Mouse (Mus musculus): ENCODE results near the gene Nck2. TPM values are rescaled to one million over a fixed set of nuclear protein-coding genes. Genes with fewer than 3 reads are reported as not detected.

Gene Nck2
- total RNA-seq, 2 experiments from 2014 or later = 55.6 to 56.3 TPM

- peak in 1 of 2 experiments; percentile 39 for DNase-seq (ENCODE audit: low spot score in 2 of 2)
- no peak overlapping the region for H3K27ac ChIP-seq
- no peak overlapping the region for H3K4me3 ChIP-seq
- no peak for TF ChIP-seq CTCF (conservative IDR thresholded peaks at IDR 0.05)
These were observed 117.8 kb downstream of the Nck2 start for GRCm38 (mm10) chr1:43562002-43562666.

- Histone ChIP-seq H3K4me3 (no peak overlapping the region), H3K27ac (no peak overlapping the region; the same call in 1 of the 2 replicates)
- TF ChIP-seq CTCF (conservative IDR thresholded peaks at IDR 0.05) = no peak
- no peak for DNase-seq (ENCODE audit: low spot score in 2 of 2)
These were observed 120.9 kb downstream of the Nck2 start for GRCm38 (mm10) chr1:43565260-43565659.

DNA sequence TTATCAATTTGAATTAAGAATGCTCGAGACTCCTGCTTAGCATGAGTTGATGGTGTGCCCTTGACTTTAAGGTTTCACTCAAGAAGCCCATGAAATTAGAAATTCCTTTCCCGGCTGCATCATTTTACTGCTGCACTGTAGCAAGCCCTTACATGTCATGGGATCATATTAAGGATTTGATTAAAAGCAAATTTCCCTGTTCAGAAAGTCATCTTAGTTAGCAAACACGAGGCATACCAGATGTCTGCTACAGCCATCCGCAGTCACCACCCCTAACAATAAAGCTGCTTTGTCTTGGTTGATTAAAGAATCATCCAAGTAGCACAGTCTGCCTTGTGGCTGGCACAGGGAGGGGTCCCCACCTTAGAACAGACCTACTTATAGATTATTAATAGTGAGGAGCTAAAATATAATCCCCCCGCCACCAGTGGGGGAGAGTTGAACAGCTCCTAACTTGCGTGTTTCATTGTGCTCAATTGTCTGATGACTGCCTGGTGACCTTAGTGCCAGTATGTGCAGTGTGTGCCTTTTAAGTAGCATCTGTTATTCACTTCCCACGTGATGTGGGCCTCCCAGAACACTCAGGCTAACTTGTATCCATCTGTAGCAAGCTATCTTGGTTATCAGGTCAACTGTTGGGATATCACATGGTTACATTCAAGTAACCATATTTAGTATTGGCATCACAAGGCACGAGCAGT is 122.4 kb downstream of the Nck2 start:
- TF ChIP-seq CTCF (conservative IDR thresholded peaks at IDR 0.05) = no peak
- no peak for DNase-seq (ENCODE audit: low spot score in 2 of 2)
- Histone ChIP-seq H3K27ac (peak overlapping the region; percentile 3; the same call in 1 of the 2 replicates), H3K4me3 (no peak overlapping the region)

GRCm38 (mm10) chr1:43568824-43569223 is 124.4 kb downstream of the Nck2 start:
- TF ChIP-seq CTCF (conservative IDR thresholded peaks at IDR 0.05) = no peak
- no peak for DNase-seq (ENCODE audit: low spot score in 2 of 2)
- no peak overlapping the region for H3K27ac ChIP-seq
- H3K4me3 ChIP-seq = no peak overlapping the region

- TF ChIP-seq CTCF (conservative IDR thresholded peaks at IDR 0.05) = no peak
- no peak overlapping the region for H3K27ac ChIP-seq
- no peak overlapping the region for H3K4me3 ChIP-seq
- no peak for DNase-seq (ENCODE audit: low spot score in 2 of 2)
These were observed 126.7 kb downstream of the Nck2 start for GRCm38 (mm10) chr1:43571105-43571504.

- H3K27ac ChIP-seq = no peak overlapping the region
- no peak for TF ChIP-seq CTCF (conservative IDR thresholded peaks at IDR 0.05)
- no peak for DNase-seq (ENCODE audit: low spot score in 2 of 2)
- no peak overlapping the region for H3K4me3 ChIP-seq
These were observed 130.5 kb downstream of the Nck2 start for GRCm38 (mm10) chr1:43574793-43575304.

GRCm38 (mm10) chr1:43577371-43577770 is 133.0 kb downstream of the Nck2 start:
- TF ChIP-seq CTCF (conservative IDR thresholded peaks at IDR 0.05) = no peak
- no peak for DNase-seq (ENCODE audit: low spot score in 2 of 2)
- H3K27ac ChIP-seq = no peak overlapping the region
- no peak overlapping the region for H3K4me3 ChIP-seq

- no peak for DNase-seq (ENCODE audit: low spot score in 2 of 2)
- H3K4me3 ChIP-seq = no peak overlapping the region
- H3K27ac ChIP-seq = no peak overlapping the region
- TF ChIP-seq CTCF (conservative IDR thresholded peaks at IDR 0.05) = no peak
These were observed 139.2 kb downstream of the Nck2 start for GRCm38 (mm10) chr1:43583564-43583963.

- no peak overlapping the region for H3K4me3 ChIP-seq
- no peak for TF ChIP-seq CTCF (conservative IDR thresholded peaks at IDR 0.05)
- no peak overlapping the region for H3K27ac ChIP-seq
- no peak for DNase-seq (ENCODE audit: low spot score in 2 of 2)
These were observed 144.6 kb downstream of the Nck2 start for GRCm38 (mm10) chr1:43589001-43589400.

GRCm38 (mm10) chr1:43589910-43590309 is 145.5 kb downstream of the Nck2 start:
- DNase-seq (ENCODE audit: low spot score in 2 of 2) = no peak
- 0 out of 2 replicates have a peak, but pooled peaks have one; percentile 3 for TF ChIP-seq CTCF (conservative IDR thresholded peaks at IDR 0.05)
- Histone ChIP-seq H3K4me3 (no peak overlapping the region), H3K27ac (no peak overlapping the region)

GRCm38 (mm10) chr1:43590727-43591126 is 146.3 kb downstream of the Nck2 start:
- peak; percentile 51 for TF ChIP-seq CTCF (conservative IDR thresholded peaks at IDR 0.05)
- Histone ChIP-seq H3K4me3 (no peak overlapping the region), H3K27ac (no peak overlapping the region)
- DNase-seq (ENCODE audit: low spot score in 2 of 2) = no peak

DNA sequence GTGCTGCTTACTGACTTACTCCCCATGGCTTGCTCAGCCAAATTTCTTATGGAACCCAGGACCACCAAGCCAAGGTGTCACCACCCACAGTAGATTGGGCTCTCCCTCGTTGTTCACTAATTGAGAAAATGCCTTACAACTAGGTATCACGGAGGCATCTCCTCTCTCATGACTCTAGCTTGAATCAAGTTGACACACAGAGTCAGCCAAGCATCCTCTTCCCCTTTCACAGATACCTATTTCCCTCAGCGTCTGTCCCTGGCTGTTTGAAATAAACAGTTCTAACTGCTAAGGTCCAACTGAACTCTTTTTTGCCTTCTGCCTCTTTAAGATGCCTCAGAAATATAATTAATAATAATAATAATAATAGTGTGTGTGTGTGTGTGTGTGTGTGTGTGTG is 148.7 kb downstream of the Nck2 start:
- TF ChIP-seq CTCF (conservative IDR thresholded peaks at IDR 0.05) = no peak
- Histone ChIP-seq H3K4me3 (no peak overlapping the region), H3K27ac (no peak overlapping the region)
- DNase-seq (ENCODE audit: low spot score in 2 of 2) = no peak

- Histone ChIP-seq H3K4me3 (no peak overlapping the region), H3K27ac (no peak overlapping the region)
- no peak for TF ChIP-seq CTCF (conservative IDR thresholded peaks at IDR 0.05)
- no peak for DNase-seq (ENCODE audit: low spot score in 2 of 2)
These were observed 150.4 kb downstream of the Nck2 start for GRCm38 (mm10) chr1:43594738-43595137.

GRCm38 (mm10) chr1:43597731-43598130 is 153.4 kb downstream of the Nck2 start:
- no peak overlapping the region for H3K27ac ChIP-seq
- no peak for TF ChIP-seq CTCF (conservative IDR thresholded peaks at IDR 0.05)
- no peak for DNase-seq (ENCODE audit: low spot score in 2 of 2)

More at GRCm38 (mm10) chr1:43597731-43598130, 153.4 kb downstream of the Nck2 start:
- no peak overlapping the region for H3K4me3 ChIP-seq
